Mouse (Mus musculus): ENCODE results near the gene Mrto4. TPM values are rescaled to one million over a fixed set of nuclear protein-coding genes. Genes with fewer than 3 reads are reported as not detected.
A peak's percentile ranks its signal among the peaks of the same experiment; 100 is the strongest.

The Mrto4 gene
- polyA plus RNA-seq, 1 experiment from 2014 or later = 99.6 TPM

- no peaks in the 10 kb centered on the region for H3K27me3 ChIP-seq (replicated peaks)
- no peak overlapping the region for H3K4me2 ChIP-seq
- no peaks in the 10 kb centered on the region for H3K4me1 ChIP-seq
- no peaks in the 10 kb centered on the region for H3K9me3 ChIP-seq
- H3K27ac ChIP-seq = no peak overlapping the region
- H3K9ac ChIP-seq = no peak overlapping the region
- H3K4me3 ChIP-seq (replicated peaks) = no peak overlapping the region
- 86% methylated on average over 10 of the region's 10 CpGs for whole genome bisulfite sequencing
- H3K36me3 ChIP-seq = peaks cover 54% of the 10 kb centered on the region
- ATAC-seq (ENCODE audit: insufficient read depth, low FRiP score, low read depth) = no peak
These were observed 21.2 kb upstream of the Mrto4 start for GRCm38 (mm10) chr4:139373531-139373930.

GRCm38 (mm10) chr4:139373130-139373529, 20.8 kb upstream of the Mrto4 start:
- H3K4me2 ChIP-seq = no peak overlapping the region
- no peak overlapping the region for H3K9ac ChIP-seq
- no peak overlapping the region for H3K27ac ChIP-seq
- no peaks in the 10 kb centered on the region for H3K4me1 ChIP-seq
- no peaks in the 10 kb centered on the region for H3K9me3 ChIP-seq
- peaks cover 54% of the 10 kb centered on the region for H3K36me3 ChIP-seq
- H3K4me3 ChIP-seq (replicated peaks) = no peak overlapping the region
- 93% methylated on average over 4 of the region's 4 CpGs for WGBS
- no peak for ATAC-seq (ENCODE audit: insufficient read depth, low FRiP score, low read depth)
- no peaks in the 10 kb centered on the region for H3K27me3 ChIP-seq (replicated peaks)

GRCm38 (mm10) chr4:139368038-139368437, 15.7 kb upstream of the Mrto4 start:
- no peak for ATAC-seq (ENCODE audit: insufficient read depth, low FRiP score, low read depth)
- Histone ChIP-seq H3K36me3 (peaks cover 62% of the 10 kb centered on the region), H3K4me1 (no peaks in the 10 kb centered on the region), H3K4me3 (replicated peaks) (no peak overlapping the region), H3K27me3 (replicated peaks) (no peaks in the 10 kb centered on the region), H3K4me2 (no peak overlapping the region), H3K9ac (no peak overlapping the region), H3K27ac (no peak overlapping the region), H3K9me3 (no peaks in the 10 kb centered on the region)
- WGBS = 92% methylated on average over 5 of the region's 5 CpGs

- no peaks in the 10 kb centered on the region for H3K27me3 ChIP-seq (replicated peaks)
- 92% methylated on average over 3 of the region's 3 CpGs for WGBS
- H3K4me3 ChIP-seq (replicated peaks) = no peak overlapping the region
These were observed 15.0 kb upstream of the Mrto4 start for GRCm38 (mm10) chr4:139367336-139367735.

GRCm38 (mm10) chr4:139360761-139361548, 8.6 kb upstream of the Mrto4 start:
- WGBS = 86% methylated on average over 11 of the region's 11 CpGs
- Histone ChIP-seq H3K36me3 (peaks cover 68% of the 10 kb centered on the region), H3K4me1 (no peaks in the 10 kb centered on the region)

More at GRCm38 (mm10) chr4:139367336-139367735, 15.0 kb upstream of the Mrto4 start:
- no peaks in the 10 kb centered on the region for H3K9me3 ChIP-seq
- no peak overlapping the region for H3K27ac ChIP-seq
- ATAC-seq (ENCODE audit: insufficient read depth, low FRiP score, low read depth) = no peak
- no peaks in the 10 kb centered on the region for H3K4me1 ChIP-seq
- H3K4me2 ChIP-seq = no peak overlapping the region
- no peak overlapping the region for H3K9ac ChIP-seq
- H3K36me3 ChIP-seq = peaks cover 63% of the 10 kb centered on the region

GRCm38 (mm10) chr4:139357211-139357610, 4.8 kb upstream of the Mrto4 start:
- Histone ChIP-seq H3K9me3 (no peaks in the 10 kb centered on the region), H3K4me3 (replicated peaks) (no peak overlapping the region), H3K27ac (no peak overlapping the region), H3K36me3 (peaks cover 48% of the 10 kb centered on the region), H3K4me1 (peaks cover 5% of the 10 kb centered on the region), H3K4me2 (no peak overlapping the region), H3K9ac (no peak overlapping the region), H3K27me3 (replicated peaks) (no peaks in the 10 kb centered on the region)
- ATAC-seq (ENCODE audit: insufficient read depth, low FRiP score, low read depth) = no peak
- WGBS = 86% methylated on average over 3 of the region's 3 CpGs

More at GRCm38 (mm10) chr4:139360761-139361548, 8.6 kb upstream of the Mrto4 start:
- Histone ChIP-seq H3K4me2 (no peak overlapping the region), H3K4me3 (replicated peaks) (no peak overlapping the region), H3K27ac (no peak overlapping the region), H3K9me3 (no peaks in the 10 kb centered on the region), H3K27me3 (replicated peaks) (no peaks in the 10 kb centered on the region), H3K9ac (no peak overlapping the region)
- peak; percentile 80 for ATAC-seq (ENCODE audit: insufficient read depth, low FRiP score, low read depth)

- peaks cover 35% of the 10 kb centered on the region for H3K36me3 ChIP-seq
- peak overlapping the region; percentile 99 for H3K27ac ChIP-seq
- no peaks in the 10 kb centered on the region for H3K9me3 ChIP-seq
- peak; percentile 9; the same call in 1 of the 2 replicates for ATAC-seq (ENCODE audit: insufficient read depth, low FRiP score, low read depth)
- peak overlapping the region; percentile 74 for H3K9ac ChIP-seq
- peak overlapping the region; percentile 92 for H3K4me2 ChIP-seq
- no peaks in the 10 kb centered on the region for H3K27me3 ChIP-seq (replicated peaks)
- peak overlapping the region; percentile 66 for H3K4me3 ChIP-seq (replicated peaks)
- under 1% methylated on average over 7 of the region's 7 CpGs for WGBS
- peaks cover 15% of the 10 kb centered on the region for H3K4me1 ChIP-seq
These were observed 456 bp upstream of the Mrto4 start for GRCm38 (mm10) chr4:139352832-139353231.

- Histone ChIP-seq H3K4me3 (replicated peaks) (no peak overlapping the region), H3K36me3 (peaks cover 34% of the 10 kb centered on the region), H3K27ac (no peak overlapping the region), H3K27me3 (replicated peaks) (no peaks in the 10 kb centered on the region), H3K9me3 (no peaks in the 10 kb centered on the region), H3K9ac (no peak overlapping the region), H3K4me1 (0 out of 2 replicates have a peak, but pooled peaks cover 2% of the 10 kb centered on the region), H3K4me2 (no peak overlapping the region)
- WGBS = 85% methylated on average over 23 of the region's 23 CpGs
- no peak for ATAC-seq (ENCODE audit: insufficient read depth, low FRiP score, low read depth)
These were observed 6.9 kb downstream of the Mrto4 start for GRCm38 (mm10) chr4:139345416-139346019.

GRCm38 (mm10) chr4:139343718-139344117, 8.7 kb downstream of the Mrto4 start:
- peaks cover 26% of the 10 kb centered on the region for H3K36me3 ChIP-seq
- no peak overlapping the region for H3K9ac ChIP-seq
- H3K4me2 ChIP-seq = no peak overlapping the region
- H3K4me3 ChIP-seq (replicated peaks) = no peak overlapping the region
- no peaks in the 10 kb centered on the region for H3K4me1 ChIP-seq
- H3K9me3 ChIP-seq = no peaks in the 10 kb centered on the region
- H3K27ac ChIP-seq = no peak overlapping the region
- H3K27me3 ChIP-seq (replicated peaks) = no peaks in the 10 kb centered on the region
- ATAC-seq (ENCODE audit: insufficient read depth, low FRiP score, low read depth) = no peak
- 63% methylated on average over 5 of the region's 5 CpGs for WGBS

GRCm38 (mm10) chr4:139341556-139342233, 10.7 kb downstream of the Mrto4 start:
- 70% methylated on average over 7 of the region's 7 CpGs for WGBS
- no peaks in the 10 kb centered on the region for H3K9me3 ChIP-seq
- H3K4me1 ChIP-seq = peaks cover 3% of the 10 kb centered on the region; the same call in 1 of the 2 replicates
- H3K27ac ChIP-seq = no peak overlapping the region
- no peaks in the 10 kb centered on the region; the same call in 1 of the 2 replicates for H3K27me3 ChIP-seq (replicated peaks)
- H3K36me3 ChIP-seq = peaks cover 10% of the 10 kb centered on the region; the same call in 1 of the 2 replicates
- no peak overlapping the region for H3K4me3 ChIP-seq (replicated peaks)
- no peak overlapping the region for H3K9ac ChIP-seq
- no peak for ATAC-seq (ENCODE audit: insufficient read depth, low FRiP score, low read depth)
- no peak overlapping the region for H3K4me2 ChIP-seq

- H3K4me2 ChIP-seq = no peak overlapping the region
- no peak overlapping the region for H3K9ac ChIP-seq
- H3K36me3 ChIP-seq = peaks cover 4% of the 10 kb centered on the region; the same call in 1 of the 2 replicates
- H3K27ac ChIP-seq = no peak overlapping the region
- H3K4me1 ChIP-seq = peaks cover 3% of the 10 kb centered on the region; the same call in 1 of the 2 replicates
- no peaks in the 10 kb centered on the region; the same call in 1 of the 2 replicates for H3K27me3 ChIP-seq (replicated peaks)
- 77% methylated on average over 4 of the region's 4 CpGs for WGBS
- no peak for ATAC-seq (ENCODE audit: insufficient read depth, low FRiP score, low read depth)
- H3K9me3 ChIP-seq = no peaks in the 10 kb centered on the region
- H3K4me3 ChIP-seq (replicated peaks) = no peak overlapping the region
These were observed 11.5 kb downstream of the Mrto4 start for GRCm38 (mm10) chr4:139340835-139341234.

Data from stomach, embryonic 15.5 days (tissue).